Mouse (Mus musculus): ENCODE results near the gene Nat8f5.

DNA sequence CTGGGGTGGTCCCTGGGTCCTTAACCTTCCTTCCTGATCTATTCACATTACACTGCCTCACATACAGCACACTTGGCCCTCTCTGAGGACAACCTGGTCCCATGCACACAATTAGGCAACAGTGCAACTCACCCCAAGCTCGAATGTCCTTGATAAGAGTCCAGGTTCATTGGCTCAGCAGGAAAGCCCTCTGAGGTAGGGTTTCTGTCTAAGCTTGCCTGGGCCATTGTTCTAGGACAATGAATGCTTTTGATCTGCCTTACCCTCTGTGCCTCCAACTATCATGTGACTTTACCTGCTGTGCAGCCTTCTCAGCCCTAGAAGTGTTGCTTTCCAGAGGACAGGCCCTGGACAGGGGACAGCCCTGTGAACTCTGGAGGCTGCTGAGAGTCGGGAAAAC is 28.5 kb upstream of the Nat8f5 start:
- no peak for TF ChIP-seq CTCF (IDR thresholded peaks at IDR 0.05; ENCODE audit: borderline replicate concordance, extremely low read depth, insufficient read depth, insufficient read length)
- no peak for TF ChIP-seq POLR2A (IDR thresholded peaks at IDR 0.05; ENCODE audit: borderline replicate concordance, extremely low read depth, insufficient read depth, insufficient read length, poor library complexity, severe bottlenecking)

All from brain, embryonic 14.5 days (tissue).